Mouse (Mus musculus) small intestine, adult 2 months (tissue): ENCODE data around the gene Plcxd2. TPM values are rescaled to one million over a fixed set of nuclear protein-coding genes. Genes with fewer than 3 reads are reported as not detected.

Experiments
- H3K27ac ChIP-seq: fragments of 200-500 bp; 2 replicates; pipeline ENCODE4 v1.5.1; 2012; ENCODE audit warnings: low read depth, low read length, control low read depth, inconsistent platforms; ENCODE audit not compliant: insufficient read depth
- H3K27me3 ChIP-seq: fragments of 200-500 bp; 2 replicates; pipeline ENCODE4 v1.6.1; 2012; ENCODE audit warnings: mild to moderate bottlenecking, moderate library complexity, low read length, inconsistent platforms; ENCODE audit not compliant: control insufficient read depth, insufficient read depth
- H3K36me3 ChIP-seq: fragments of 200-500 bp; 2 replicates; pipeline ENCODE4 v1.6.1; 2012; ENCODE audit warnings: mild to moderate bottlenecking, low read length, control low read depth, inconsistent platforms; ENCODE audit not compliant: control insufficient read depth, insufficient read depth
- H3K4me1 ChIP-seq: fragments of 200-500 bp; 2 replicates; pipeline ENCODE4 v1.6.1; 2012; ENCODE audit warnings: low read length, inconsistent platforms, mixed read lengths; ENCODE audit not compliant: control insufficient read depth, insufficient read depth, insufficient read length
- H3K4me3 ChIP-seq: fragments of 200-500 bp; 2 replicates; pipeline ENCODE4 v1.5.1; 2012; ENCODE audit warnings: low read depth, mild to moderate bottlenecking, control low read depth, inconsistent platforms, low read length, moderate library complexity
- CTCF ChIP-seq: fragments of 200-500 bp; IDR thresholded peaks from 2 replicates; pipeline ENCODE4 v1.5.1; 2012; ENCODE audit warnings: low read depth, mild to moderate bottlenecking, control low read depth, inconsistent platforms, low read length, moderate library complexity, mixed read lengths; ENCODE audit not compliant: insufficient replicate concordance, insufficient read length; ENCODE audit errors: extremely low read depth
- POLR2A ChIP-seq: fragments of 200-500 bp; IDR thresholded peaks from 2 replicates; pipeline ENCODE4 v1.6.1; 2012; ENCODE audit warnings: low read depth, mild to moderate bottlenecking, control low read depth, inconsistent platforms, low read length, moderate library complexity
- WGBS: fragments of 180-500 bp; shearing (Covaris S2); methylation state at CpG from one replicate; pipeline ENCODE4 v1.1.7; 2018; 5-methylcytosine and 5-hydroxymethylcytosine counted together
- polyA plus RNA-seq: library from polyadenylated mRNA; depleted of rRNA; stranded (reverse); fragments of >200 nt; gene quantifications from 2 replicates; pipeline ENCODE4 v1.2.3, GENCODE M21; 2012

The Plcxd2 gene
- polyA plus RNA-seq, 1 experiment: 1.9 TPM

DNA sequence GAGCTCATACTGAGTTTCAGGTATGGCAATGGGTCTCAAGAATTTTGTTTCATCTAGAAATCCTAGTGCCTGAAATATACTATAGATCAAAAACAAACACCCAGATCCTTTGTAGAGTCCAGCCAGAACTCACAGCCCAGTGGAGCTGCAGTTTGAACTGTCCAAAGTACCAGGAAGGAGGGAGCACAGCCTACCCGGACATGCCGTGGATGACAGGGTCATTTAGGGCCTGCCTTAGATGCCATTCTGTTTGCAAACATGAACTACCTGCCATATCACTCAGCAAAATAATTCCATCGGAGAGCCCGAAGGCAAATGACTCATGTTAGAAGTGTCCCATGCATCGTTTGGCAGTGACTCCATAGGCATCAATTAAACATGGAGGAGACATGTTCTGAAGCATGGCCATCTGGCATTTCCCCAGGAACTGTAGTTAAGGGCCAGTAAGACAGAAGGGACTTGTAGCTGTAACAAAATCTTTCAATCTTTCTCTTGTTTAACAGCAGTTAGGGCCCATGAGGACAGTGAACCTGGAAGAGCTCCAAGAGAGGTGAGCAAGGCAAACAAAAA lies 1.9 kb downstream of the Plcxd2 start:
- Histone ChIP-seq H3K4me3 (no peak overlapping the region), H3K27me3 (no peaks in the 10 kb centered on the region), H3K36me3 (no peaks in the 10 kb centered on the region), H3K27ac (no peak overlapping the region), H3K4me1 (peaks cover 8% of the 10 kb centered on the region)
- TF ChIP-seq CTCF (no peak), POLR2A (no peak)
- WGBS: 27% methylated on average over 5 of the region's 5 CpGs

DNA sequence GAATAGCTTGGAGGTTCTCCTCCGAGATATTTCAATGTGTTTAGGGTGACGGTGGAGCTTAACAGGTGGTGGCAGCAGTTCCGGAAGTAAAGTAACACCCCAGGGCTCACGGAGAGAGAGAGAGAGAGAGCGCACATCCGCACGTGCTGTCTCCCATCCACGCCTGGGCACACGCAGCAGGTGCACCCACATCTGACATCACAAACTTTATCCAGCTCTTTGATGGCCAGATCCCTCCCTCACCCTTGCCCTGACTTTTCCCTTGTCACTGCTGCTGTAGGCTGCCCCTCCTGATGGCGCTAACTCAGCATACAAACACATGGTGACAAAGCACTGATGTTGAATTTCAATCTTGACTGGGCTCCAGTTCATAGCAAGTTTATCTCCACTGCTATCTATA lies 3.8 kb downstream of the Plcxd2 start:
- Histone ChIP-seq H3K4me1 (peaks cover 8% of the 10 kb centered on the region), H3K27ac (no peak overlapping the region), H3K4me3 (no peak overlapping the region), H3K27me3 (no peaks in the 10 kb centered on the region), H3K36me3 (no peaks in the 10 kb centered on the region)
- no peak for TF ChIP-seq CTCF
- TF ChIP-seq POLR2A: no peak
- WGBS: 86% methylated on average over 10 of the region's 10 CpGs

DNA sequence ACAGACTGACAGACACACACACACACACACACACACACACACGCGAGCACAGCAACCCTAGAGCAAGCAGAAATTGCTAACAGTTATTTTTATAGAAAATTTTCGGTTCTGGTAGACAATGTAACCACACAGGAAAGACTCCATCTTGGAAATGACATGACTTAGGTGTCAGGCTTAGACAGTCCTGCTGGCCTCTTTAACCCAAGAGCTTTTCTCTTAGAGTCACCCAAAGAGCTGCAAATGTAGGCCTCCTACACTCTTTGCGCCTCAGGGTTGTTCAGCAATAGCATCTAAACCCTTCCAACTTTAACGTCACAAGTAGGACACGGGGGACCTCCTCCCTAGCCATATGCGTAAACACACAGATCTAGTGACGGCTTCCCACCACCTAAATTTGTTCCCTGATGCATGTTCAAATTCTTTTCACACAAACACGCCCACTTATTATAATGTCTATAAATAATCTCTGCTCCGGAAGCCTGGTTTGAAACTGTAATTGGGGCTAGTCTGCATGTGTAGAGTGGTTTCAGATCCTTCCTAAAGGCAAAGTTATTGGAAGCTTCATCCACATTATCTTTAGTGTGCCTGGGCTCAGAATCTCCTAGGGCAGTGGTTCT lies 8.4 kb downstream of the Plcxd2 start:
- H3K27ac ChIP-seq: no peak overlapping the region
- no peaks in the 10 kb centered on the region for H3K27me3 ChIP-seq
- no peak overlapping the region for H3K4me3 ChIP-seq
- peaks cover 3% of the 10 kb centered on the region; the same call in 1 of the 2 replicates for H3K4me1 ChIP-seq
- TF ChIP-seq POLR2A (no peak), CTCF (no peak)
- 81% methylated on average over 10 of the region's 10 CpGs for WGBS
- no peaks in the 10 kb centered on the region; the same call in 1 of the 2 replicates for H3K36me3 ChIP-seq

DNA sequence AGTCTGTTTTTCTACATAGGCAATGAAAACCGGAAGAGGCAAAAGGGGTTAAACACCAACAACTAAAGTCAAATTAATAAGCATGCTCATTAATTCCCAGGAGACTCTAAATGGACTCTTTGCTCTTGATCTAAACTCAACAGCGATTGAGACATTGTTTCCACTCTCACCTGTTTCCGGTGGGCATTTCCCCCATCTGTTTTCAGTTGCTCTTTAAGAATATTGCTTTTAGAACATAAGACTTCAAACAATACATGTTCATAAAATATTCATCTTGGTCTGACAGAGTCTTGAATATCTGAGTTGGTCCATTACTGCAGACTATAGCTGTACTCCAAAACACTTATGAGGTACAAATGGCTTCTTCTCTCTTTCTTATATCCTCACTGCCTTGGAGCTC lies 9.0 kb downstream of the Plcxd2 start:
- Histone ChIP-seq H3K36me3 (no peaks in the 10 kb centered on the region; the same call in 1 of the 2 replicates), H3K27me3 (no peaks in the 10 kb centered on the region), H3K4me1 (no peaks in the 10 kb centered on the region), H3K4me3 (no peak overlapping the region), H3K27ac (no peak overlapping the region)
- TF ChIP-seq POLR2A (no peak), CTCF (no peak)
- whole genome bisulfite sequencing: 80% methylated on average over 3 of the region's 3 CpGs

GRCm38 (mm10) chr16:45999374-46000191 lies 10.4 kb downstream of the Plcxd2 start:
- Histone ChIP-seq H3K36me3 (no peaks in the 10 kb centered on the region; the same call in 1 of the 2 replicates), H3K27ac (no peak overlapping the region), H3K27me3 (no peaks in the 10 kb centered on the region), H3K4me1 (no peaks in the 10 kb centered on the region), H3K4me3 (no peak overlapping the region)
- TF ChIP-seq POLR2A: no peak
- TF ChIP-seq CTCF: no peak
- WGBS: 75% methylated on average over 10 of the region's 10 CpGs

- Histone ChIP-seq H3K36me3 (no peaks in the 10 kb centered on the region; the same call in 1 of the 2 replicates), H3K4me3 (no peak overlapping the region), H3K4me1 (no peaks in the 10 kb centered on the region), H3K27ac (no peak overlapping the region), H3K27me3 (no peaks in the 10 kb centered on the region)
- WGBS: 80% methylated on average over 7 of the region's 7 CpGs
- TF ChIP-seq CTCF: no peak
- no peak for TF ChIP-seq POLR2A
These were observed 11.8 kb downstream of the Plcxd2 start for GRCm38 (mm10) chr16:45998231-45998630.
